Mouse (Mus musculus): ENCODE results near the gene Lcat. TPM values are rescaled to one million over a fixed set of nuclear protein-coding genes. Genes with fewer than 3 reads are reported as not detected.

The Lcat gene
- total RNA-seq, 2 experiments from 2014 or later: 0.23 to 0.33 TPM

- intact Hi-C loops (cut with DNase I): loop anchor here (5.0 kb wide), 1 partner anchor 48 kb away; the partner anchor contains the start of gene Cenpt
- peak within 1 kb of the TSS; percentile 93 for H3K4me3 ChIP-seq
- no peak for TF ChIP-seq CTCF (IDR thresholded peaks at IDR 0.05)
- DNase-seq: peak; percentile 95
- peak within 1 kb of the TSS; percentile 98 for H3K27ac ChIP-seq
These were observed 42.8 kb downstream of the Lcat start, which contains the start of gene Pskh1 for GRCm38 (mm10) chr8:105900180-105900940. TSS of gene Pskh1 (plus strand) at chr8:105900441.

GRCm38 (mm10) chr8:105897801-105898480, 45.2 kb downstream of the Lcat start:
- no peak for DNase-seq
- intact Hi-C loops (cut with DNase I): no loop called here
- no peak for TF ChIP-seq CTCF (IDR thresholded peaks at IDR 0.05)

DNA sequence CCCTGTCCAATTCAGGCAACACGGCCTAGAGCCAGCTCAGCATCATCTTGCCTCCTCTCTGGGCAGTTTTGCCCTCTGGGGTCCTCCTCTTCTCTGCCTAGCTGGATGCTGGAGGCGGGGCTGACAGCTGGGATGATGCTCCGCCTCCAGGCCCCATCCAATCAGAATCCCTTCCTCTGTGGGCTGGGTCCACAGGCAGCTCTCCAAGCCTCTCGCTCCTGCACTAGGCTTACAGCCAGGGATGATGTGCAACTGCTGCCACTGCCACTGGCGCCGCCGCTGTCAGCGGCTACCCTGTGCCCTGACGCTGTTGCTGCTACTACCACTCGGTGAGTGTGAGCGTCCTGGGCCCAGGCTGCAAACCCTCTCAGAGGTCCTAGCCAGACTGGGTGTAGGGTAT, 49.8 kb downstream of the Lcat start, which contains the start of gene Nrn1l:
TSS of gene Nrn1l (plus strand) at position 229 of the 400 bp plus-strand sequence.
- DNase-seq: peak; percentile 83
- H3K4me3 ChIP-seq: no peak within 1 kb of the TSS
- intact Hi-C loops (cut with DNase I): loop anchor here (5.0 kb wide), 1 partner anchor 39 kb away; the partner anchor contains the start of gene Ctrl
- H3K27ac ChIP-seq: peak within 1 kb of the TSS; percentile 56
- no peak for TF ChIP-seq CTCF (IDR thresholded peaks at IDR 0.05)

More at GRCm38 (mm10) chr8:105897801-105898480, 45.2 kb downstream of the Lcat start:
- H3K4me3 ChIP-seq: no peak overlapping the region
- peak overlapping the region; percentile 58 for H3K27ac ChIP-seq

DNA sequence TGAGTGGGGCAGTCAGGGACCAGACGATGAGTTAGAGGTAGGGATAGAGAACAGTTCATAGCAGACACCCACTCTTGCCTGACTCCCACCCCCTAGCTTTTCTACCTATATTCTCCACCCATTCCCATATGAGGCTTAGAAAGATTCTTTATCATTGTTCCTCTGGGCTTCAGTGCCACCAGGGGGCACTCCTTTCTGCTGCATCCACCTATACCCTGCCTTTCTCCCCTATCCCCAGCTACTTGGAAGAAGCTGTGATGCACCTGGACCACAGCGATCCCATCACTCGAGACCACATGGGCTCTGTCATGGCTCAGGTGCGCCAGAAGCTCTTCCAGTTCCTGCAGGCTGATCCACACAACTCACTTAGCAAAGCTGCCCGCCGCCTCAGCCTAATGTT, 50.8 kb downstream of the Lcat start:
- Histone ChIP-seq H3K27ac (no peak overlapping the region), H3K4me3 (no peak overlapping the region)
- peak; percentile 57 for TF ChIP-seq CTCF (IDR thresholded peaks at IDR 0.05)
- peak; percentile 24 for DNase-seq
- intact Hi-C loops (cut with DNase I): loop anchor here (5.0 kb wide), 1 partner anchor 40 kb away; the partner anchor contains the start of gene Ctrl

DNA sequence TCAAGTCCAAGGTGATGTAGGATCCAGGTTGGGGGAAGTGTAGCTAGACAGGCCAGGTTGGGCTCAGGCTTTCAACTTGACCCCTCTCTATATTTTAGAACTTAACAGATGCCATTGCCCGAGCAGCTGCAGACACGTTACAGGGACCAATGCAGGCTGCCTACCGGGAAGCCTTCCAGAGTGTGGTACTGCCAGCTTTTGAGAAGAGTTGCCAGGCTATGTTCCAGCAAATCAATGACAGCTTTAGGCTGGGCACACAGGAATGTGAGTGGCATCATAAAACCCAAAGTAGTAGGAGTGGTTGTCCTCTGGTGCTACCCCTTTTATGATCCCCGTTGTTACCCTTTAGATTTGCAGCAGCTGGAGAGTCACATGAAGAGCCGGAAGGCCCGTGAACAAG, 52.3 kb downstream of the Lcat start:
- DNase-seq: peak; percentile 72
- Histone ChIP-seq H3K27ac (peak overlapping the region; percentile 73), H3K4me3 (no peak overlapping the region)
- intact Hi-C loops (cut with DNase I): loop anchor here (5.0 kb wide), 1 partner anchor 41 kb away; the partner anchor contains the start of gene Ctrl
- no peak for TF ChIP-seq CTCF (IDR thresholded peaks at IDR 0.05)

GRCm38 (mm10) chr8:105889756-105890465, 53.3 kb downstream of the Lcat start:
- H3K4me3 ChIP-seq: no peak overlapping the region
- intact Hi-C loops (cut with DNase I): loop anchor here (5.0 kb wide), 1 partner anchor 42 kb away; the partner anchor contains the start of gene Ctrl
- no peak for TF ChIP-seq CTCF (IDR thresholded peaks at IDR 0.05)

More at GRCm38 (mm10) chr8:105889756-105890465, 53.3 kb downstream of the Lcat start:
- peak overlapping the region; percentile 73 for H3K27ac ChIP-seq
- DNase-seq: no peak

Small RNAs within 50 kb of the gene (microRNA-seq; reads per million reads assigned to microRNA genes)
- gene Mir7074: not detected

Other genes with a start within 250 kb of the Lcat start
- gene Acd, start 242.3 kb downstream of the Lcat start, total RNA-seq (2021): 1 to 10 TPM; 4.2 to 5.3 TPM
- 1 to 10 TPM; 5.0 to 6.0 TPM for gene Pard6a, start 242.2 kb downstream of the Lcat start, total RNA-seq (2021)
- not detected for gene 4933405L10Rik, start 235.7 kb downstream of the Lcat start, total RNA-seq (2021)
- under 1 TPM; 0.47 to 0.69 TPM for gene Enkd1, start 235.2 kb downstream of the Lcat start, total RNA-seq (2021)
- 1 to 10 TPM; 7.2 to 7.4 TPM for gene Gfod2, start 184.7 kb downstream of the Lcat start, total RNA-seq (2021)
- 10 to 100 TPM; 23.0 to 24.3 TPM for gene Ranbp10, start 116.0 kb downstream of the Lcat start, total RNA-seq (2021)
- not detected for gene Tsnaxip1, start 115.7 kb downstream of the Lcat start, total RNA-seq (2021)
- gene Cenpt, start 90.1 kb downstream of the Lcat start, total RNA-seq (2021): 1 to 10 TPM; 1.0 to 1.8 TPM
- 10 to 100 TPM; 21.9 to 25.0 TPM for gene Thap11, start 88.2 kb downstream of the Lcat start, total RNA-seq (2021)
- 10 to 100 TPM; 39.2 to 43.4 TPM for gene Nutf2, start 82.8 kb downstream of the Lcat start, total RNA-seq (2021)
- 10 to 100 TPM; 19.7 TPM for gene Edc4, start 62.5 kb downstream of the Lcat start, total RNA-seq (2021)
- gene Nrn1l, start 49.8 kb downstream of the Lcat start, total RNA-seq (2021): under 1 TPM in 1 of 2 experiments, not detected in 1; 0.95 TPM
- 10 to 100 TPM; 11.3 to 12.8 TPM for gene Pskh1, start 42.9 kb downstream of the Lcat start, total RNA-seq (2021)
- not detected for gene Ctrl, start 9.5 kb downstream of the Lcat start, total RNA-seq (2021)
- 10 to 100 TPM; 17.9 to 26.1 TPM for gene Psmb10, start 4.9 kb downstream of the Lcat start, total RNA-seq (2021)
- gene Slc12a4, start 22.7 kb upstream of the Lcat start, total RNA-seq (2021): 10 to 100 TPM in 1 of 2 experiments, 1 to 10 TPM in 1; 9.1 to 14.3 TPM
- under 1 TPM in 1 of 2 experiments, not detected in 1; 0.17 TPM for gene Dpep3, start 36.0 kb upstream of the Lcat start, total RNA-seq (2021)
- gene Dus2, start 48.0 kb upstream of the Lcat start, total RNA-seq (2021): 10 to 100 TPM in 1 of 2 experiments, 1 to 10 TPM in 1; 9.0 to 11.5 TPM
- not detected for gene Dpep2nb, start 62.6 kb upstream of the Lcat start, total RNA-seq (2021)
- gene Ddx28, start 68.5 kb upstream of the Lcat start, total RNA-seq (2021): 10 to 100 TPM; 10.4 to 10.7 TPM
- 10 to 100 TPM; 24.9 to 28.7 TPM for gene Nfatc3, start 115.5 kb upstream of the Lcat start, total RNA-seq (2021)
- gene Esrp2, start 193.6 kb upstream of the Lcat start, total RNA-seq (2021): not detected
- 1 to 10 TPM; 3.5 TPM for gene Pla2g15, start 207.0 kb upstream of the Lcat start, total RNA-seq (2021)
- 10 to 100 TPM; 10.5 to 11.5 TPM for gene Slc7a6, start 225.5 kb upstream of the Lcat start, total RNA-seq (2021)